Mouse (Mus musculus) frontal cortex, postnatal 36 days (tissue): ENCODE data around the gene Sestd1.

Experiments
- DNase-seq, 2 experiments: peaks; one replicate each; pipeline ENCODE4 v3.0.0; 2022; ENCODE audit warnings: low spot score in 2 of 2

The Sestd1 gene

GRCm38 (mm10) chr2:77280512-77281409 lies at the start of gene Sestd1:
Gene Sestd1 (minus strand): TSS chr2:77280592.
- DNase-seq = peak; percentile 63 to 66

- DNase-seq = no peak
Measured at GRCm38 (mm10) chr2:77327246-77327645, 46.9 kb upstream of the Sestd1 start.

- DNase-seq = no peak
Measured at GRCm38 (mm10) chr2:77323739-77324138, 43.3 kb upstream of the Sestd1 start.

- DNase-seq = peak; percentile 45 to 63
Measured at GRCm38 (mm10) chr2:77323156-77323555, 42.8 kb upstream of the Sestd1 start.

- DNase-seq = peak in 1 of 2 experiments; percentile 49
Measured at GRCm38 (mm10) chr2:77319196-77319595, 38.8 kb upstream of the Sestd1 start.

- peak in 1 of 2 experiments; percentile 22 for DNase-seq
Measured at GRCm38 (mm10) chr2:77316961-77317360, 36.6 kb upstream of the Sestd1 start.

GRCm38 (mm10) chr2:77313846-77314245 lies 33.5 kb upstream of the Sestd1 start:
- no peak for DNase-seq

- DNase-seq = no peak
Measured at GRCm38 (mm10) chr2:77312616-77313015, 32.2 kb upstream of the Sestd1 start.

GRCm38 (mm10) chr2:77309313-77309712 lies 28.9 kb upstream of the Sestd1 start:
- peak in 1 of 2 experiments; percentile 14 for DNase-seq

- no peak for DNase-seq
Measured at GRCm38 (mm10) chr2:77304494-77304893, 24.1 kb upstream of the Sestd1 start.

GRCm38 (mm10) chr2:77303716-77304115 lies 23.3 kb upstream of the Sestd1 start:
- no peak for DNase-seq

GRCm38 (mm10) chr2:77302655-77303348 lies 22.4 kb upstream of the Sestd1 start:
- DNase-seq = no peak

GRCm38 (mm10) chr2:77301687-77302389 lies 21.4 kb upstream of the Sestd1 start:
- no peak for DNase-seq

- DNase-seq = no peak
Measured at GRCm38 (mm10) chr2:77289701-77290100, 9.3 kb upstream of the Sestd1 start.

GRCm38 (mm10) chr2:77286755-77287154 lies 6.4 kb upstream of the Sestd1 start:
- no peak for DNase-seq

GRCm38 (mm10) chr2:77284281-77284899 lies 4.0 kb upstream of the Sestd1 start:
- no peak for DNase-seq

GRCm38 (mm10) chr2:77279861-77280511 lies 406 bp downstream of the Sestd1 start:
- peak in 1 of 2 experiments; percentile 54 for DNase-seq

- DNase-seq = no peak
Measured at GRCm38 (mm10) chr2:77277272-77277671, 3.1 kb downstream of the Sestd1 start.

GRCm38 (mm10) chr2:77275851-77276250 lies 4.5 kb downstream of the Sestd1 start:
- no peak for DNase-seq

- DNase-seq = no peak
Measured at GRCm38 (mm10) chr2:77274976-77275641, 5.3 kb downstream of the Sestd1 start.

GRCm38 (mm10) chr2:77272953-77273352 lies 7.4 kb downstream of the Sestd1 start:
- no peak for DNase-seq
